ENCODE assay signal across 19 mouse cellular contexts in genomic region chr2:160962149-160962548, GRCm38 (mm10). TPM values are rescaled to one million over a fixed set of nuclear protein-coding genes. Genes with fewer than 3 reads are reported as not detected.
"Had no signal": no experiment of that assay in that cellular context is flagged by ENCODE, and none has a peak within 500 bp of the region (broad histone marks: within the 10 kb centered on the region; RNA-seq: fewer than 3 reads in every experiment).

No protein-coding gene starts in this region.

- ATAC-seq: midbrain, embryonic 16.5 days had no signal

- H3K9me3 ChIP-seq: midbrain, embryonic 10.5 days; midbrain, embryonic 12.5 days; neural tube, embryonic 13.5 days; stomach, embryonic 15.5 days had no signal

- H3K27ac ChIP-seq: midbrain, embryonic 10.5 days; midbrain, embryonic 12.5 days; neural tube, embryonic 13.5 days; stomach, embryonic 15.5 days; stomach, postnatal 0 days had no signal

- H3K4me2 ChIP-seq: lung, embryonic 14.5 days; midbrain, embryonic 12.5 days; neural tube, embryonic 13.5 days; stomach, embryonic 15.5 days had no signal

- H3K27me3 ChIP-seq: midbrain, embryonic 12.5 days; neural tube, embryonic 13.5 days; stomach, embryonic 15.5 days had no signal

- DNase-seq: lung, adult 18-20 months; lung, embryonic 14.5 days; lung, postnatal 10 days; lung, postnatal 4 days; midbrain, embryonic 14.5 days; right cerebral cortex, postnatal 14 days; thymus, adult 2 months; thymus, postnatal 25 days; thymus, postnatal 4 days had no signal

- H3K4me1 ChIP-seq: midbrain, embryonic 10.5 days; midbrain, embryonic 12.5 days; neural tube, embryonic 13.5 days; stomach, embryonic 15.5 days had no signal

- H3K9ac ChIP-seq: lung, embryonic 14.5 days; midbrain, embryonic 12.5 days; neural tube, embryonic 13.5 days; stomach, embryonic 15.5 days had no signal

- H3K4me3 ChIP-seq: midbrain, embryonic 10.5 days; midbrain, embryonic 12.5 days; myocyte; neural tube, embryonic 13.5 days; stomach, embryonic 15.5 days had no signal

RNA-seq across cellular contexts. Expression of gene Emilin3, which starts 50.0 kb away (rescaled TPM):
- total RNA-seq: megakaryocyte-erythroid progenitor cell, adult 5-6 weeks; neutrophil, adult 5-6 weeks had no signal
- polyA plus RNA-seq: myocyte; spleen, adult 2 months had no signal
